Mouse (Mus musculus): ENCODE measurements at regions not wholly inside any gene's neighbourhood (a gene's known extent, or its start where the extent isn't known, plus 50 kb on each side); places are given as distances from the start of the nearest gene placed in this dataset.

- TF ChIP-seq CTCF (IDR thresholded peaks at IDR 0.05; ENCODE audit: control insufficient read depth, insufficient read depth, insufficient replicate concordance, low read depth, low read length), result no peak
- TF ChIP-seq POLR2A (IDR thresholded peaks at IDR 0.05; ENCODE audit: control insufficient read depth, low read depth, low read length), result no peak
These were observed 102.9 kb upstream of the Sp4 start for GRCm38 (mm10) chr12:118404171-118404570.

All from testis, adult 2 months (tissue).